Mouse (Mus musculus) kidney, postnatal 0 days (tissue): Measurements from ENCODE around the gene Fxr2. TPM values are rescaled to one million over a fixed set of nuclear protein-coding genes. Genes with fewer than 3 reads are reported as not detected.
A peak's percentile ranks its signal among the peaks of the same experiment; 100 is the strongest.
"Not testable (repeated sequence)": the region's sequence is repeated elsewhere in the genome, so short reads cannot be mapped to it uniquely, and the experiment has no call there.

Experiments used
- ATAC-seq: fragments of 200-750 bp; cut with Nextera tagmentation; replicated peaks from 2 replicates; pipeline ENCODE4 v1.8.0; 2017; ENCODE audit warnings: low read depth, moderate number of reproducible peaks, moderate TSS enrichment, moderate library complexity; ENCODE audit not compliant: low FRiP score
- DNase-seq: peaks from one replicate; pipeline ENCODE4 v3.0.0-alpha.2; 2016; ENCODE audit warnings: low spot score
- H3K27ac ChIP-seq: fragments of 300-500 bp; sonication (generic); 2 replicates; pipeline ENCODE4 v1.5.1; 2014; ENCODE audit warnings: mild to moderate bottlenecking
- H3K27me3 ChIP-seq: fragments of 300-500 bp; sonication (generic); 2 replicates; pipeline ENCODE4 v1.6.1; 2014; ENCODE audit warnings: low read length, mixed read lengths; ENCODE audit not compliant: insufficient read depth
- H3K36me3 ChIP-seq: fragments of 300-500 bp; sonication (generic); 2 replicates; pipeline ENCODE4 v1.6.1; 2014; ENCODE audit warnings: low read length, mixed read lengths; ENCODE audit not compliant: insufficient read depth
- H3K4me1 ChIP-seq: fragments of 300-500 bp; sonication (generic); replicated peaks from 2 replicates; pipeline ENCODE4 v1.6.1; 2014; ENCODE audit warnings: antibody characterized with exemption, low read length, mixed read lengths; ENCODE audit not compliant: insufficient read depth
- H3K4me2 ChIP-seq: fragments of 300-500 bp; sonication (generic); 2 replicates; pipeline ENCODE4 v1.6.1; 2014; ENCODE audit warnings: mild to moderate bottlenecking, low read length, moderate library complexity, mixed read lengths
- H3K4me3 ChIP-seq: fragments of 300-500 bp; sonication (generic); replicated peaks from 2 replicates; pipeline ENCODE4 v1.5.1; 2014; ENCODE audit warnings: low read depth, low read length
- H3K9ac ChIP-seq: fragments of 300-500 bp; sonication (generic); 2 replicates; pipeline ENCODE4 v1.6.1; 2014; ENCODE audit warnings: low read depth, low read length
- H3K9me3 ChIP-seq: fragments of 300-500 bp; sonication (generic); replicated peaks from 2 replicates; pipeline ENCODE4 v1.6.1; 2016; ENCODE audit warnings: low read length, inconsistent platforms, mixed read lengths
- CTCF ChIP-seq: IDR thresholded peaks from 2 replicates; pipeline ENCODE4 v1.5.1; 2016; ENCODE audit warnings: antibody characterized with exemption, low read depth, mild to moderate bottlenecking, moderate library complexity
- WGBS: fragments of 180-500 bp; shearing (Covaris S2); extraction: QIAGEN DNeasy Blood & Tissue Kit; methylation state at CpG from one replicate; pipeline ENCODE4 v1.1.7; 2014; 5-methylcytosine and 5-hydroxymethylcytosine counted together
- polyA plus RNA-seq: library from polyadenylated mRNA; unstranded; fragments of >200 nt; fragmentation: Nextera tagmentation; extraction: Ambion mirVana; gene quantifications from 2 replicates; pipeline ENCODE4 v1.2.1, GENCODE M21; 2015

Fxr2 gene
- polyA plus RNA-seq, 1 experiment from 2014 or later, result 17.4 TPM

DNA sequence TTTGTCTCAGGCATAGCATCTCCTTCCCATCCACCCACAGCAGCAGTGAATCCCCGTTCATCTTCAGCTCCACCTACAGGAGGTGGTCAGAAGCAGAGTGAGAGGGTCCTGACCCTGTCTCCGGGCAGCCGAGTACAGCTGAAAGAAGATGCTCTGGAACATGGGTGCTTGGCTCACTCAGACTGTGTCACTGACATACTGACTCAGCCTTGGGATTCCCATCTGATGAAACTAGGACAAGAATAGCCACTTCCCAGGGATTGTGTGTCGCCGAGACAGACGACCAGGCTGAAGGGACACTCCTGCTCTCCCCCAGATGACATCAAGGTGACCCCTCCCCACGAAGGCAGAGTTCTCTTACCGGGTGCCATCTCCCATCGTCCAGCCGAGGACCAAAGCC, 16.0 kb upstream of the Fxr2 start:
- ATAC-seq (no peak), DNase-seq (no peak)
- no peak overlapping the region for H3K9ac ChIP-seq
- H3K27ac ChIP-seq, result no peak overlapping the region
- no peak overlapping the region for H3K4me3 ChIP-seq
- H3K9me3 ChIP-seq, result no peaks in the 10 kb centered on the region
- H3K4me2 ChIP-seq, result no peak overlapping the region
- H3K36me3 ChIP-seq, result no peaks in the 10 kb centered on the region
- no peaks in the 10 kb centered on the region for H3K27me3 ChIP-seq
- H3K4me1 ChIP-seq, result peaks cover 8% of the 10 kb centered on the region; the same call in 1 of the 2 replicates
- 30% methylated on average over 10 of the region's 10 CpGs for WGBS
- no peak for TF ChIP-seq CTCF

DNA sequence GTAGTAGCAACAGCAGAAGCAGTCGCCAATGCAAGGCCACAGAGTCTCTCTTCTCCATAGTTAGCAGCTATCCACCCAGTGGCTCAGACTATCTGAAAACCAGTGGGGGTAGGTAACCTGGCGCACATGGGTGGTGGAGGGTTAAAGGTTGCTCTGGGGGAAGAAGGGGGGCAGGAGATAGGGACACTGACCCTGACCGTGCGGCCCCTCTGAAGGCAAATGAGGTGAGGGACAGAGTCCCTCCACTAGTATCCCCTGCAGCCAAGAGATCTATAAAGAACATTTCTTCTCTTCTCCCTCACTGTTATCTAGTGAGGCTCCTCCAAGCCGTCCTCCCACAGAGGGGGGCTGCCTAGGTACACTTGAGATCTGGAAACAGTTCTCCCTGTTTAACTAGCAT, 15.0 kb upstream of the Fxr2 start, which contains the start of gene Shbg:
Gene Shbg (minus strand): TSS at position 101 of the 400 bp plus-strand sequence.
- Histone ChIP-seq H3K9ac (no peak within 1 kb of the TSS), H3K27me3 (no peaks in the 10 kb centered on the region), H3K4me1 (peaks cover 14% of the 10 kb centered on the region; the same call in 1 of the 2 replicates), H3K4me3 (no peak within 1 kb of the TSS), H3K4me2 (no peak within 1 kb of the TSS), H3K36me3 (no peaks in the 10 kb centered on the region), H3K9me3 (no peaks in the 10 kb centered on the region), H3K27ac (no peak within 1 kb of the TSS)
- no peak for ATAC-seq
- no peak for DNase-seq
- TF ChIP-seq CTCF, result no peak
- WGBS, result 51% methylated on average over 5 of the region's 5 CpGs

DNA sequence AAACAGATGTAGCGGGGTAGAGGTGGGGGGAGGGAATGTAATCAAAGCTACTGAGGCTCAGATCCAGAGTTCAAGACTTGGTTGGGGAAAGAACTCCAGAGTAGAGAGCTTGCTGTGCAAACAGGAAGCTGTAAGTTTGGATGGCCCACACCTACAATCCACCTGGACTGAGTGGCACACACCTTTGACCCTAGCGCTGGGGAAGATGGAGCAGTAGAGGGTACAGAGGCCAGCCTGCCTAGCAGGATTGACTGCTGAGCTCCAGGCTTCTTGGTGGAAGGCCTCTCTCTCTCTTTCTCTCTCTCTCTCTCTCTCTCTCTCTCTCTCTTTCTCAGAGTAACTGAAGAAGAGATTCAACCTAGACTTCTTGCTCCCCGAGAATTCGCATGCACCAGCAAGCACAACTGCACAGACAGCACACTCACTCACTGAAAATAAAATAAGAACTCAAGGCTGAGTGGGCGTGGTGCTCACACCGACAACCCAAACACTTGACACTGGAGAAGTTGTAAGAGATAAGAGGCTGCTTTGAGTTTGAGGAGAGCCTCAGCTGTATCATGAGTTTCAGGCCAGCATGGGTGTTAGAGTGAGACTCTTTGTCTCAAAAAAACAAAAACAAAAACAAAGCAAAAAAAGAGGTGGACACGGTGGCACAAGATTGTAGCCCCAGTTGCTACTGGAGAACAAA, 12.3 kb upstream of the Fxr2 start:
- TF ChIP-seq CTCF, result no peak
- ATAC-seq (no peak), DNase-seq (no peak)
- WGBS, result 73% methylated on average over 7 of the region's 7 CpGs
- Histone ChIP-seq H3K4me3 (no peak overlapping the region), H3K4me1 (peaks cover 8% of the 10 kb centered on the region; the same call in 1 of the 2 replicates), H3K27me3 (no peaks in the 10 kb centered on the region), H3K4me2 (no peak overlapping the region), H3K9ac (no peak overlapping the region), H3K36me3 (no peaks in the 10 kb centered on the region), H3K27ac (no peak overlapping the region), H3K9me3 (no peaks in the 10 kb centered on the region)

DNA sequence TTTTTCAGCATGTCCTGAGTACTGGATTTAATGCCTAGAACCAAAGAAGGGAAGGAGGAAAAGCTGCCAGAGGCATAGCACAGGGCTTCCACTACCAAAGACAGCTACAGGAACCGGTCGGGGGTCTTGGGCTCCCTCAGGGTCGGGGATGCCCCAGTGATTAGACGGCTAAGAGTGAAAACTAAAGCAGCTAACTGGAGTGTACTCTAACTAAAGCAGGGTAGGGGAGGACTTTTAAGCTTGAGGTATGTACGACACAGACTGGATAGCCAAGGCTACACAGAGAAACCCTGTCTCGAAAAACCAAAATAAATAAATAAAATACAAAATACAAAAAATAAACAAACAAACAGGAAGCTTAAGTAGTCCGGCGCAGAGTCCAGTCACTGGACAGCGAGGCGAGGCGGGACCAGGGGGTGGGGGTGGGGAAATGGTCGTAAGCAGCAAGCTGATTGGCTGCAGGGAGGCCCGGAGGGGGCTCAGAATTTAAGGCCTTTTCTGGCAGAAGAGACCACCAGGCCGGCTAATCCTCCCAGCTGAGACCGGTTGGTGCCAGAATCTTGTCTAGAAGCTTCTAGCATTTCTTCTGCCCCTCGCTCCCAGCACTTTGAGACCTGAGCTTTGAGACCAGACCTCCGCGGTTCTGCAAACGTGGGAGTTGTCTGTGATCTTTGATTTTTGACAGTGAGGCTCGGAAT, 11.1 kb upstream of the Fxr2 start, which contains the start of gene Sat2:
Gene Sat2 (plus strand): TSS at position 454 of the 698 bp plus-strand sequence.
- DNase-seq, result peak; percentile 90
- WGBS, result under 1% methylated on average over 20 of the region's 20 CpGs
- Histone ChIP-seq H3K27me3 (no peaks in the 10 kb centered on the region), H3K27ac (peak within 1 kb of the TSS; percentile 83), H3K9ac (peak within 1 kb of the TSS; percentile 82), H3K9me3 (no peaks in the 10 kb centered on the region), H3K4me2 (peak within 1 kb of the TSS; percentile 84), H3K36me3 (no peaks in the 10 kb centered on the region), H3K4me1 (peaks cover 8% of the 10 kb centered on the region; the same call in 1 of the 2 replicates), H3K4me3 (peak within 1 kb of the TSS; percentile 69)
- ATAC-seq, result peak; percentile 83
- no peak for TF ChIP-seq CTCF

DNA sequence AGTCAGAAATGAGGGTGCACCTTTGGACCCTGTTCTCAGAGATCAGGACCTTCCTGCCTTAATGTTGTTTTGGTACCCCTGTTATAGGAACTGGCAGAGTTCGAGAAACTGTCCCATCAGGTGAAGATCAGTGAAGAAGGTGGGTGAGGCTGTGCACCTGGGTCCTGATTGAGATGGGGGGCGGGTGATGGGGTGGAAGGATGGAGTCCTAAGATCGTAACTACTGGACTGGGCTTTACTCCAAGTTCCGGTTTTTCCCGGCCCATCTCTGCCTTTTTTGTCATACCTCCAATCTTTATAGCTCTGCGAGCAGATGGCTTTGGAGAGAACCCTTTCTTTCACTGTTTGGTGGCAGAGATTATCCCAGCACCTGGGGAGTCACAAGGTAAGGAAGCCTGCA, 10.4 kb upstream of the Fxr2 start:
- Histone ChIP-seq H3K36me3 (no peaks in the 10 kb centered on the region), H3K4me2 (peak overlapping the region; percentile 84), H3K9me3 (no peaks in the 10 kb centered on the region), H3K4me3 (peak overlapping the region; percentile 69), H3K27me3 (no peaks in the 10 kb centered on the region), H3K27ac (peak overlapping the region; percentile 83), H3K4me1 (peaks cover 8% of the 10 kb centered on the region; the same call in 1 of the 2 replicates), H3K9ac (peak overlapping the region; percentile 82)
- WGBS, result 28% methylated on average over 6 of the region's 6 CpGs
- TF ChIP-seq CTCF, result no peak
- ATAC-seq (no peak), DNase-seq (no peak)

DNA sequence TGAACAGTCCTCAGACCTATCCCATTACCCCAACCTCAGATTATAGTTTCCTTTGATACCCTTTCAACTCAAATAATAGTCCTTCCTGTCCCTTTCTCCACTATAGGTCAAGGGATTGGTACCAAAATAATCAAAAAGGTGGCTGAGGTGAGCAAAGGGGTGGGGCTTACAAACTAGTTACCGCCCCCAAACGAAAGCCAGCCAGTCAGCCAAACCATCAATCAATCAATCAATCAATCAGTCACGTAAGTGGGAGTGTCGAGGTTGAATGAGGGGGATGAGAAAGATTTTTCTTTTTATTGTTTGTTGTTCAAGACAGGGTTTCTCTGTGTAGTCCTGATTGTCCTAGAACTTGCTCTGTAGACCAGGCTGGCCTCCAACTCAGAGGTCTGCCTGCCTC, 9.8 kb upstream of the Fxr2 start:
- Histone ChIP-seq H3K27me3 (no peaks in the 10 kb centered on the region), H3K27ac (no peak overlapping the region), H3K9ac (0 out of 2 replicates have a peak overlapping the region, but pooled peaks have one; percentile 82), H3K4me2 (peak overlapping the region; percentile 84), H3K4me3 (no peak overlapping the region), H3K4me1 (peaks cover 8% of the 10 kb centered on the region; the same call in 1 of the 2 replicates), H3K9me3 (no peaks in the 10 kb centered on the region), H3K36me3 (no peaks in the 10 kb centered on the region)
- no peak for ATAC-seq
- WGBS, result 69% methylated on average over 4 of the region's 4 CpGs
- DNase-seq, result no peak
- no peak for TF ChIP-seq CTCF

DNA sequence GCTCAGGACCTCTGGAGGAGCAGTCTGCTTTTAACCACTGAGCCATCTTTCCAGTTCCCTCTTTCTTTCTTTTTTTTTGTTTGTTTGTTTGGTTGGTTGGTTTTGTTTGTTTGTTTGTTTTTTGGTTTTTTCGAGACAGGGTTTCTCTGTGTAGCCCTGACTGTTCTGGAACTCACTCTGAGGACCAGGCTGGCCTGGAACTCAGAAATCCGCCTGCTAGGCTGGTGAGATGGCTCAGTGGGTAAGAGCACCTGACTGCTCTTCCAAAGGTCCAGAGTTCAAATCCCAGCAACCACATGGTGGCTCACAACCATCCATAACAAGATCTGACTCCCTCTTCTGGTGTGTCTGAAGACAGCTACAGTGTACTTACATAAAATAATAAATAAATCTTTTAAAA, 8.5 kb upstream of the Fxr2 start:
- H3K4me1 ChIP-seq, H3K9me3 ChIP-seq, H3K4me2 ChIP-seq, H3K9ac ChIP-seq, H3K27me3 ChIP-seq, H3K4me3 ChIP-seq, H3K36me3 ChIP-seq, H3K27ac ChIP-seq, ATAC-seq, DNase-seq: not testable (repeated sequence)
- WGBS, result 90% methylated on average over 2 of the region's 2 CpGs
